Mouse (Mus musculus) cortical plate, adult 2 months (tissue): Measurements from ENCODE around the gene Sarm1. TPM values are rescaled to one million over a fixed set of nuclear protein-coding genes. Genes with fewer than 3 reads are reported as not detected.

Experiments used
- H3K27ac ChIP-seq: fragments of 200-500 bp; 2 replicates; pipeline ENCODE4 v1.5.1; 2012; ENCODE audit warnings: low read length, control low read depth, inconsistent platforms; ENCODE audit not compliant: insufficient read depth
- H3K4me1 ChIP-seq: fragments of 200-500 bp; 2 replicates; pipeline ENCODE4 v1.6.1; 2011; ENCODE audit warnings: low read length; ENCODE audit not compliant: control insufficient read depth, insufficient read depth
- H3K4me3 ChIP-seq: fragments of 200-500 bp; 2 replicates; pipeline ENCODE4 v1.5.1; 2011; ENCODE audit warnings: mild to moderate bottlenecking, low read length, control low read depth; ENCODE audit not compliant: insufficient read depth
- CTCF ChIP-seq: fragments of 200-500 bp; IDR thresholded peaks from 2 replicates; pipeline ENCODE4 v1.5.1; 2011; ENCODE audit warnings: mild to moderate bottlenecking, control low read depth, low read length; ENCODE audit not compliant: insufficient read depth; ENCODE audit errors: extremely low read depth
- POLR2A ChIP-seq: fragments of 200-500 bp; IDR thresholded peaks from 2 replicates; pipeline ENCODE4 v1.6.1; 2011; ENCODE audit warnings: mild to moderate bottlenecking, low read length, control low read depth; ENCODE audit not compliant: insufficient read depth; ENCODE audit errors: extremely low read depth
- polyA plus RNA-seq: library from polyadenylated mRNA; depleted of rRNA; stranded (reverse); fragments of >200 nt; gene quantifications from 2 replicates; pipeline ENCODE4 v1.2.3, GENCODE M21; 2012

The Sarm1 gene
- polyA plus RNA-seq, 1 experiment, result 27.0 TPM

GRCm38 (mm10) chr11:78466242-78466912, 31.2 kb downstream of the Sarm1 start:
- no peak for TF ChIP-seq CTCF
- TF ChIP-seq POLR2A, result no peak
- Histone ChIP-seq H3K27ac (no peak overlapping the region), H3K4me1 (peaks cover 2% of the 10 kb centered on the region), H3K4me3 (peak overlapping the region; percentile 56)

- H3K27ac ChIP-seq, result peak within 1 kb of the TSS; percentile 48; the same call in 1 of the 2 replicates
- H3K4me3 ChIP-seq, result peak within 1 kb of the TSS; percentile 56
- TF ChIP-seq CTCF, result no peak
- 0 out of 2 replicates have a peak, but pooled peaks have one; percentile 7 for TF ChIP-seq POLR2A
- peaks cover 2% of the 10 kb centered on the region for H3K4me1 ChIP-seq
Measured at GRCm38 (mm10) chr11:78465568-78466180, 31.9 kb downstream of the Sarm1 start, which contains the start of gene Slc46a1. Gene Slc46a1 (plus strand): TSS chr11:78465697.

GRCm38 (mm10) chr11:78465116-78465515, 32.4 kb downstream of the Sarm1 start:
- no peak overlapping the region for H3K27ac ChIP-seq
- peaks cover 2% of the 10 kb centered on the region for H3K4me1 ChIP-seq
- no peak for TF ChIP-seq POLR2A
- TF ChIP-seq CTCF, result no peak
- peak overlapping the region; percentile 56 for H3K4me3 ChIP-seq

GRCm38 (mm10) chr11:78463286-78464036, 34.1 kb downstream of the Sarm1 start:
- Histone ChIP-seq H3K27ac (no peak overlapping the region), H3K4me3 (no peak overlapping the region), H3K4me1 (peaks cover 2% of the 10 kb centered on the region)
- no peak for TF ChIP-seq CTCF
- no peak for TF ChIP-seq POLR2A

GRCm38 (mm10) chr11:78462669-78463068, 34.9 kb downstream of the Sarm1 start:
- peaks cover 2% of the 10 kb centered on the region for H3K4me1 ChIP-seq
- TF ChIP-seq CTCF (no peak), POLR2A (no peak)
- no peak overlapping the region for H3K27ac ChIP-seq
- no peak overlapping the region for H3K4me3 ChIP-seq

- H3K4me3 ChIP-seq, result no peak overlapping the region
- peaks cover 2% of the 10 kb centered on the region for H3K4me1 ChIP-seq
- no peak for TF ChIP-seq CTCF
- no peak for TF ChIP-seq POLR2A
- no peak overlapping the region for H3K27ac ChIP-seq
Measured at GRCm38 (mm10) chr11:78461894-78462293, 35.7 kb downstream of the Sarm1 start.

- no peak overlapping the region for H3K4me3 ChIP-seq
- H3K27ac ChIP-seq, result no peak overlapping the region
- TF ChIP-seq CTCF (no peak), POLR2A (no peak)
- H3K4me1 ChIP-seq, result no peaks in the 10 kb centered on the region
Measured at GRCm38 (mm10) chr11:78458740-78459139, 38.8 kb downstream of the Sarm1 start.

GRCm38 (mm10) chr11:78455308-78455707, 42.2 kb downstream of the Sarm1 start:
- TF ChIP-seq POLR2A, result no peak
- TF ChIP-seq CTCF, result peak; percentile 59
- H3K27ac ChIP-seq, result no peak overlapping the region
- H3K4me3 ChIP-seq, result no peak overlapping the region
- H3K4me1 ChIP-seq, result no peaks in the 10 kb centered on the region

- H3K4me3 ChIP-seq, result no peak overlapping the region
- no peaks in the 10 kb centered on the region for H3K4me1 ChIP-seq
- H3K27ac ChIP-seq, result no peak overlapping the region
- TF ChIP-seq CTCF, result no peak
- TF ChIP-seq POLR2A, result no peak
Measured at GRCm38 (mm10) chr11:78454276-78454675, 43.3 kb downstream of the Sarm1 start.

GRCm38 (mm10) chr11:78453675-78454074, 43.9 kb downstream of the Sarm1 start:
- no peak overlapping the region for H3K27ac ChIP-seq
- peak; percentile 96 for TF ChIP-seq CTCF
- TF ChIP-seq POLR2A, result no peak
- H3K4me1 ChIP-seq, result no peaks in the 10 kb centered on the region
- no peak overlapping the region for H3K4me3 ChIP-seq
